8 mouse cellular contexts compared by ENCODE assay signal in genomic region chr19:7436061-7436970, GRCm38 (mm10). TPM values are rescaled to one million over a fixed set of nuclear protein-coding genes. Genes with fewer than 3 reads are reported as not detected.
DNase-seq lines count a peak whose midpoint lies in the region; ATAC-seq lines count a peak whose summit lies in the region.

No protein-coding gene starts in this region.

- H3K9ac ChIP-seq in forebrain, embryonic 13.5 days = no peak overlapping the region
- H3K9ac ChIP-seq in forebrain, embryonic 11.5 days (ENCODE audit: low read length) = no peak overlapping the region
- H3K9ac ChIP-seq in embryonic facial prominence, embryonic 14.5 days (ENCODE audit: low read depth, low read length) = no peak overlapping the region
- H3K9ac ChIP-seq in intestine, embryonic 16.5 days (ENCODE audit: low read depth, low read length) = no peak overlapping the region
- H3K9ac ChIP-seq in midbrain, embryonic 12.5 days (replicated peaks) = no peak overlapping the region

- no peaks in the 10 kb centered on the region for H3K27me3 ChIP-seq in forebrain, embryonic 13.5 days
- H3K27me3 ChIP-seq in forebrain, embryonic 11.5 days (ENCODE audit: control insufficient read depth, insufficient read depth, low read length) = no peaks in the 10 kb centered on the region
- H3K27me3 ChIP-seq in embryonic facial prominence, embryonic 14.5 days (replicated peaks; ENCODE audit: control insufficient read depth, insufficient read depth, low read length) = no peaks in the 10 kb centered on the region
- H3K27me3 ChIP-seq in intestine, embryonic 16.5 days (replicated peaks; ENCODE audit: control insufficient read depth, insufficient read depth, low read length) = no peaks in the 10 kb centered on the region
- no peaks in the 10 kb centered on the region for H3K27me3 ChIP-seq in midbrain, embryonic 12.5 days

- ATAC-seq in forebrain, embryonic 13.5 days = peak; percentile 74; the same call in 1 of the 2 replicates
- no peak for ATAC-seq in forebrain, embryonic 11.5 days (replicated peaks; ENCODE audit: low FRiP score)
- ATAC-seq in embryonic facial prominence, embryonic 14.5 days (ENCODE audit: low read depth) = peak; percentile 65; the same call in 1 of the 2 replicates
- ATAC-seq in intestine, embryonic 16.5 days = peak; percentile 56; the same call in 1 of the 2 replicates
- no peak for ATAC-seq in midbrain, embryonic 12.5 days (ENCODE audit: low FRiP score, low read depth)

- intact Hi-C loops in gastrocnemius, postnatal 14 days (cut with DNase I; ENCODE audit: low total_unique reads) = no loop called here

- peaks cover 8% of the 10 kb centered on the region for H3K4me1 ChIP-seq in forebrain, embryonic 13.5 days
- H3K4me1 ChIP-seq in forebrain, embryonic 11.5 days (replicated peaks; ENCODE audit: control insufficient read depth, insufficient read depth, low read length) = peaks cover 2% of the 10 kb centered on the region; the same call in 1 of the 2 replicates
- H3K4me1 ChIP-seq in embryonic facial prominence, embryonic 14.5 days (ENCODE audit: control insufficient read depth, insufficient read depth, low read length) = no peaks in the 10 kb centered on the region
- H3K4me1 ChIP-seq in intestine, embryonic 16.5 days (ENCODE audit: control insufficient read depth, insufficient read depth, low read length) = peaks cover 3% of the 10 kb centered on the region
- 0 out of 2 replicates have a peak, but pooled peaks cover 3% of the 10 kb centered on the region for H3K4me1 ChIP-seq in midbrain, embryonic 12.5 days

- no peaks in the 10 kb centered on the region for H3K9me3 ChIP-seq in forebrain, embryonic 13.5 days (replicated peaks)
- H3K9me3 ChIP-seq in forebrain, embryonic 11.5 days (ENCODE audit: control insufficient read depth, low read length) = no peaks in the 10 kb centered on the region
- H3K9me3 ChIP-seq in embryonic facial prominence, embryonic 14.5 days (ENCODE audit: control insufficient read depth, low read length) = no peaks in the 10 kb centered on the region
- no peaks in the 10 kb centered on the region for H3K9me3 ChIP-seq in intestine, embryonic 16.5 days (ENCODE audit: control insufficient read depth, low read length)
- H3K9me3 ChIP-seq in midbrain, embryonic 12.5 days = no peaks in the 10 kb centered on the region

- peak overlapping the region; percentile 65 for H3K27ac ChIP-seq in forebrain, embryonic 13.5 days
- H3K27ac ChIP-seq in forebrain, embryonic 11.5 days (ENCODE audit: low read depth, low read length) = no peak overlapping the region
- H3K27ac ChIP-seq in embryonic facial prominence, embryonic 14.5 days (replicated peaks; ENCODE audit: low read depth, low read length) = no peak overlapping the region
- H3K27ac ChIP-seq in intestine, embryonic 16.5 days (ENCODE audit: low read length) = no peak overlapping the region
- H3K27ac ChIP-seq in midbrain, embryonic 12.5 days (replicated peaks) = 0 out of 2 replicates have a peak overlapping the region, but pooled peaks have one; percentile 15

- H3K4me2 ChIP-seq in forebrain, embryonic 13.5 days = no peak overlapping the region
- no peak overlapping the region for H3K4me2 ChIP-seq in forebrain, embryonic 11.5 days (ENCODE audit: low read depth, low read length, severe bottlenecking)
- no peak overlapping the region for H3K4me2 ChIP-seq in embryonic facial prominence, embryonic 14.5 days (ENCODE audit: low read depth, low read length)
- H3K4me2 ChIP-seq in intestine, embryonic 16.5 days (ENCODE audit: low read depth, low read length) = no peak overlapping the region
- H3K4me2 ChIP-seq in midbrain, embryonic 12.5 days (replicated peaks) = no peak overlapping the region

- H3K36me3 ChIP-seq in forebrain, embryonic 13.5 days (ENCODE audit: poor library complexity, severe bottlenecking) = peaks cover 46% of the 10 kb centered on the region
- H3K36me3 ChIP-seq in forebrain, embryonic 11.5 days (ENCODE audit: control insufficient read depth, insufficient read depth, low read length) = peaks cover 5% of the 10 kb centered on the region
- H3K36me3 ChIP-seq in embryonic facial prominence, embryonic 14.5 days (ENCODE audit: control insufficient read depth, insufficient read depth, low read length) = peaks cover 42% of the 10 kb centered on the region
- peaks cover 11% of the 10 kb centered on the region; the same call in 1 of the 2 replicates for H3K36me3 ChIP-seq in intestine, embryonic 16.5 days (ENCODE audit: control insufficient read depth, insufficient read depth, low read length)
- H3K36me3 ChIP-seq in midbrain, embryonic 12.5 days = peaks cover 48% of the 10 kb centered on the region

- DNase-seq in forebrain, embryonic 11.5 days (ENCODE audit: low spot score) = no peak
- peak; percentile 56 for DNase-seq in urinary bladder, postnatal 14 days (ENCODE audit: low spot score)
- DNase-seq in urinary bladder, postnatal 36 days (ENCODE audit: low spot score in 2 of 2) = no peak
- peak; percentile 91 for DNase-seq in embryonic facial prominence, embryonic 14.5 days (ENCODE audit: low spot score)
- no peak for DNase-seq in gastrocnemius, postnatal 14 days

- H3K4me3 ChIP-seq in forebrain, embryonic 13.5 days = no peak overlapping the region
- no peak overlapping the region for H3K4me3 ChIP-seq in forebrain, embryonic 11.5 days (ENCODE audit: low read depth, low read length)
- no peak overlapping the region for H3K4me3 ChIP-seq in embryonic facial prominence, embryonic 14.5 days (ENCODE audit: low read depth, low read length)
- no peak overlapping the region for H3K4me3 ChIP-seq in intestine, embryonic 16.5 days (ENCODE audit: low read length)
- no peak overlapping the region for H3K4me3 ChIP-seq in midbrain, embryonic 12.5 days

- 74% methylated on average over 5 of the region's 5 CpGs for WGBS in forebrain, embryonic 13.5 days
- 79% methylated on average over 5 of the region's 5 CpGs for WGBS in forebrain, embryonic 11.5 days
- 70% methylated on average over 5 of the region's 5 CpGs for WGBS in embryonic facial prominence, embryonic 14.5 days
- 60% methylated on average over 5 of the region's 5 CpGs for WGBS in intestine, embryonic 16.5 days
- WGBS in midbrain, embryonic 12.5 days = 83% methylated on average over 5 of the region's 5 CpGs

RNA-seq across cellular contexts. Expression of gene 2700081O15Rik, which starts 18.9 kb away (rescaled TPM):
- 16.7 and 18.2 TPM in 2 replicates for polyA plus RNA-seq in forebrain, embryonic 13.5 days (2015; fragmentation: Nextera tagmentation; extraction: Ambion mirVana)
- polyA plus RNA-seq in forebrain, embryonic 11.5 days (2014; fragmentation: Nextera tagmentation; extraction: Ambion mirVana) = 11.5 and 14.2 TPM in 2 replicates
- polyA plus RNA-seq in embryonic facial prominence, embryonic 14.5 days (2014; fragmentation: Nextera tagmentation; extraction: Ambion mirVana) = 10.3 and 11.2 TPM in 2 replicates
- polyA plus RNA-seq in intestine, embryonic 16.5 days (2015; fragmentation: Nextera tagmentation; extraction: Ambion mirVana) = 3.1 and 3.2 TPM in 2 replicates
- polyA plus RNA-seq in midbrain, embryonic 12.5 days (2016; fragmentation: Nextera tagmentation; extraction: Ambion mirVana) = 15.4 and 17.4 TPM in 2 replicates
- 10 to 100 TPM; 10.7 to 11.4 TPM for total RNA-seq in gastrocnemius, postnatal 14 days (2021)

RNA-seq across cellular contexts. Expression of gene Rtn3, which starts 46.8 kb away (rescaled TPM):
- polyA plus RNA-seq in forebrain, embryonic 13.5 days (2015; fragmentation: Nextera tagmentation; extraction: Ambion mirVana) = 395 and 428 TPM in 2 replicates
- 268 and 273 TPM in 2 replicates for polyA plus RNA-seq in forebrain, embryonic 11.5 days (2014; fragmentation: Nextera tagmentation; extraction: Ambion mirVana)
- polyA plus RNA-seq in embryonic facial prominence, embryonic 14.5 days (2014; fragmentation: Nextera tagmentation; extraction: Ambion mirVana) = 132 and 136 TPM in 2 replicates
- polyA plus RNA-seq in intestine, embryonic 16.5 days (2015; fragmentation: Nextera tagmentation; extraction: Ambion mirVana) = 127 TPM in 2 replicates
- 481 and 529 TPM in 2 replicates for polyA plus RNA-seq in midbrain, embryonic 12.5 days (2016; fragmentation: Nextera tagmentation; extraction: Ambion mirVana)
- 10 to 100 TPM; 37.1 to 40.6 TPM for total RNA-seq in gastrocnemius, postnatal 14 days (2021)

RNA-seq across cellular contexts. Expression of gene Spindoc, which starts 53.5 kb away (rescaled TPM):
- polyA plus RNA-seq in forebrain, embryonic 13.5 days (2015; fragmentation: Nextera tagmentation; extraction: Ambion mirVana) = 42.1 and 47.5 TPM in 2 replicates
- 39.9 and 52.0 TPM in 2 replicates for polyA plus RNA-seq in forebrain, embryonic 11.5 days (2014; fragmentation: Nextera tagmentation; extraction: Ambion mirVana)
- 18.8 and 23.5 TPM in 2 replicates for polyA plus RNA-seq in embryonic facial prominence, embryonic 14.5 days (2014; fragmentation: Nextera tagmentation; extraction: Ambion mirVana)
- 17.4 and 18.2 TPM in 2 replicates for polyA plus RNA-seq in intestine, embryonic 16.5 days (2015; fragmentation: Nextera tagmentation; extraction: Ambion mirVana)
- 44.0 and 48.3 TPM in 2 replicates for polyA plus RNA-seq in midbrain, embryonic 12.5 days (2016; fragmentation: Nextera tagmentation; extraction: Ambion mirVana)
- 1 to 10 TPM; 9.4 to 9.5 TPM for total RNA-seq in gastrocnemius, postnatal 14 days (2021)

RNA-seq across cellular contexts. Expression of gene Atl3, which starts 57.5 kb away (rescaled TPM):
- 6.8 and 8.3 TPM in 2 replicates for polyA plus RNA-seq in forebrain, embryonic 13.5 days (2015; fragmentation: Nextera tagmentation; extraction: Ambion mirVana)
- 9.8 and 10.3 TPM in 2 replicates for polyA plus RNA-seq in forebrain, embryonic 11.5 days (2014; fragmentation: Nextera tagmentation; extraction: Ambion mirVana)
- 19.3 and 19.4 TPM in 2 replicates for polyA plus RNA-seq in embryonic facial prominence, embryonic 14.5 days (2014; fragmentation: Nextera tagmentation; extraction: Ambion mirVana)
- 6.1 and 7.7 TPM in 2 replicates for polyA plus RNA-seq in intestine, embryonic 16.5 days (2015; fragmentation: Nextera tagmentation; extraction: Ambion mirVana)
- polyA plus RNA-seq in midbrain, embryonic 12.5 days (2016; fragmentation: Nextera tagmentation; extraction: Ambion mirVana) = 7.5 and 7.6 TPM in 2 replicates
- 10 to 100 TPM; 15.4 to 16.0 TPM for total RNA-seq in gastrocnemius, postnatal 14 days (2021)

Comparison
In these comparisons a context has a peak if more than half of its experiments do, and no peak if none do; other contexts are left out.
1. ATAC-seq: peak in forebrain, embryonic 13.5 days (single experiment), embryonic facial prominence, embryonic 14.5 days (single experiment) and intestine, embryonic 16.5 days (single experiment); none in forebrain, embryonic 11.5 days (single experiment) and midbrain, embryonic 12.5 days (single experiment).
2. H3K27ac ChIP-seq: peak in forebrain, embryonic 13.5 days (single experiment) and midbrain, embryonic 12.5 days (single experiment); none in forebrain, embryonic 11.5 days (single experiment), embryonic facial prominence, embryonic 14.5 days (single experiment) and intestine, embryonic 16.5 days (single experiment).
3. DNase-seq: peak in urinary bladder, postnatal 14 days (single experiment) and embryonic facial prominence, embryonic 14.5 days (single experiment); none in forebrain, embryonic 11.5 days (single experiment), urinary bladder, postnatal 36 days (0 of 2) and gastrocnemius, postnatal 14 days (single experiment).